Mouse (Mus musculus) heart, postnatal 0 days (tissue): ENCODE data around the gene Kif26b. TPM values are rescaled to one million over a fixed set of nuclear protein-coding genes. Genes with fewer than 3 reads are reported as not detected.

Experiments used
- ATAC-seq: fragments of 200-750 bp; cut with Nextera tagmentation; 2 replicates; pipeline ENCODE4 v1.8.0; 2017; ENCODE audit warnings: low read depth, moderate number of reproducible peaks, moderate library complexity; ENCODE audit not compliant: insufficient read depth
- DNase-seq: peaks from one replicate; pipeline ENCODE4 v3.0.0-alpha.2; 2016; ENCODE audit warnings: low spot score
- H3K27ac ChIP-seq: fragments of 300-500 bp; sonication (generic); 2 replicates; pipeline ENCODE4 v1.5.1; 2014; ENCODE audit warnings: low read depth, mild to moderate bottlenecking
- H3K27me3 ChIP-seq: fragments of 300-500 bp; sonication (generic); 2 replicates; pipeline ENCODE4 v1.6.1; 2014; ENCODE audit warnings: low read length, mixed read lengths; ENCODE audit not compliant: control insufficient read depth, insufficient read depth
- H3K36me3 ChIP-seq: fragments of 300-500 bp; sonication (generic); replicated peaks from 2 replicates; pipeline ENCODE4 v1.6.1; 2014; ENCODE audit warnings: low read length, mixed read lengths; ENCODE audit not compliant: control insufficient read depth, insufficient read depth
- H3K4me1 ChIP-seq: fragments of 300-500 bp; sonication (generic); 2 replicates; pipeline ENCODE4 v1.6.1; 2014; ENCODE audit warnings: antibody characterized with exemption; ENCODE audit not compliant: control insufficient read depth, insufficient read depth
- H3K4me2 ChIP-seq: fragments of 300-500 bp; sonication (generic); 2 replicates; pipeline ENCODE4 v1.6.1; 2014; ENCODE audit warnings: low read depth, mild to moderate bottlenecking, low read length, moderate library complexity
- H3K4me3 ChIP-seq: fragments of 300-500 bp; sonication (generic); 2 replicates; pipeline ENCODE4 v1.5.1; 2014; ENCODE audit warnings: low read depth, low read length
- H3K9ac ChIP-seq: fragments of 300-500 bp; sonication (generic); replicated peaks from 2 replicates; pipeline ENCODE4 v1.6.1; 2014; ENCODE audit warnings: low read depth, low read length, mixed read lengths
- H3K9me3 ChIP-seq: fragments of 300-500 bp; sonication (generic); replicated peaks from 2 replicates; pipeline ENCODE4 v1.6.1; 2016; ENCODE audit warnings: low read length; ENCODE audit not compliant: control insufficient read depth
- CTCF ChIP-seq: IDR thresholded peaks from 2 replicates; pipeline ENCODE4 v1.5.1; 2016; ENCODE audit warnings: antibody characterized with exemption, control low read depth, low read depth
- EP300 ChIP-seq: IDR thresholded peaks from 2 replicates; pipeline ENCODE4 v1.6.1; 2016; ENCODE audit warnings: antibody characterized with exemption, low read depth
- WGBS: fragments of 180-500 bp; shearing (Covaris S2); extraction: QIAGEN DNeasy Blood & Tissue Kit; methylation state at CpG from one replicate; pipeline ENCODE4 v1.1.7; 2014; 5-methylcytosine and 5-hydroxymethylcytosine counted together
- polyA plus RNA-seq: library from polyadenylated mRNA; unstranded; fragments of >200 nt; fragmentation: Nextera tagmentation; extraction: Ambion mirVana; gene quantifications from 2 replicates; pipeline ENCODE4 v1.2.1, GENCODE M21; 2015
- total RNA-seq: library from RNA; depleted of rRNA; stranded (reverse); fragments of >200 nt; gene quantifications from 2 replicates; pipeline ENCODE4 v1.2.3, GENCODE M21; 2014; ENCODE audit warnings: low replicate concordance

Kif26b gene
- total and polyA plus RNA-seq, 2 experiments from 2014 or later, result 1.8 to 19.8 TPM

DNA sequence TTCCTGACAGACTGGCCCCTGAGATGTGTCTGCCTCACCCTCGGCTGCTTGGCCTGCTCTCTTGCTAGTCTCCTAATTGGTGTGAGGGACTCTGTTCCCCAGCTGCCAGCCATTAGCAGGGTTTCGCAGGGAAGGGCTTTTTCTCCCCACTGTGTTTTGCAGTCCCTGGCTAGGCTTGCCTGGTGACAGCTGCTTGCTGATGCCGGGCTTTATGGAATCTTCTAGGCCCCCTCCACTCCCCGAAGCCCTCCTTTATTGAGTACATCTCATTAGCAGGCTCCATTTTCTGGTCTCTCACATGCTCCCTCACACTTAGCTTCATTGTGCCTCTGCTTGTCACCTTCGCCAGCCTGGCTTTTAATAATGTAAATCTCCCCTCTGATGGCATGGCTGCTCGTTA is 327.0 kb downstream of the Kif26b start:
- ATAC-seq, result no peak
- WGBS, result 72% methylated on average over 6 of the region's 6 CpGs
- Histone ChIP-seq H3K4me3 (no peak overlapping the region), H3K4me1 (no peaks in the 10 kb centered on the region), H3K4me2 (no peak overlapping the region), H3K27me3 (no peaks in the 10 kb centered on the region), H3K27ac (no peak overlapping the region), H3K36me3 (no peaks in the 10 kb centered on the region), H3K9ac (no peak overlapping the region), H3K9me3 (no peaks in the 10 kb centered on the region)
- DNase-seq, result no peak
- TF ChIP-seq CTCF, result no peak
- TF ChIP-seq EP300, result no peak

DNA sequence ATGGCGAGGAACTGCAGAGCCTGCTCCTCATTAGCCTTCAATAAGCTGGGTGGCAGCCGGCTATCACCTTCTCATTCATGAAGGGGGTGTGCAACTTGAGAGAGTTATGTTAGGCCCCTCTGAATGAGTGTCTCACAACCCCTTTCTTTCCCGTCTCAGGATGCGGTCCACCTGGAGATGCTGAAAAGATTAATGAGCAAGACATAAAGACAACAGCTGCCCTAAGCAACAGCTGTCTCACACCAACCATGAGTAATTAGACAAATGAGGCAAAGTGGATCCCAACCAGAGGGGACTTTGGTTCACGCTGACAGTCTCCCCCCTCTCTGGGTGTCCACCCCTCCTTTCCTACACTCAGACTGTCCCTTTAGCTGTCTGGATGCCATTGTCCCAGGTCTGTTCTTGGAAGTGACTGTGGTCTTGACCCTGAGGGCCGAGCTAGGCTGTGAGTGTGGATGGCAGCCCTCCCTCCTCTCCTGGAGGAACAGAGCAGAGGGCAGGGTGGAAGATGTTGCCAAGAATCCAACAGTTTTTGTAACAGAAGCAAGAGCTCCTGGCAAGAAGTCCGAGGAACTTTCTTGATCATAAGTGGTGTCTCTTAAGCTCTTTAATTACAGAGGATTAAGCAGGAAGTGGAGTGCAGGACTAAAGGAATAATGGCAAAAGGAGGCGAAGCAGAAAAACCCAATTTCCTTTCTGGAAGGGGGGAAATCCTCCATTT is 331.9 kb downstream of the Kif26b start:
- no peaks in the 10 kb centered on the region for H3K27me3 ChIP-seq
- H3K4me3 ChIP-seq, result no peak overlapping the region
- ATAC-seq, result no peak
- 80% methylated on average over 8 of the region's 8 CpGs for WGBS
- H3K27ac ChIP-seq, result no peak overlapping the region
- TF ChIP-seq CTCF (no peak), EP300 (no peak)
- no peaks in the 10 kb centered on the region for H3K36me3 ChIP-seq
- H3K9ac ChIP-seq, result no peak overlapping the region
- no peak for DNase-seq
- no peaks in the 10 kb centered on the region for H3K4me1 ChIP-seq
- no peaks in the 10 kb centered on the region for H3K9me3 ChIP-seq
- H3K4me2 ChIP-seq, result no peak overlapping the region

GRCm38 (mm10) chr1:178861392-178861762 is 332.5 kb downstream of the Kif26b start:
- TF ChIP-seq EP300, result no peak
- no peak for TF ChIP-seq CTCF
- Histone ChIP-seq H3K9ac (no peak overlapping the region), H3K4me2 (no peak overlapping the region), H3K27ac (no peak overlapping the region), H3K9me3 (no peaks in the 10 kb centered on the region), H3K4me1 (no peaks in the 10 kb centered on the region), H3K36me3 (0 out of 2 replicates have a peak, but pooled peaks cover under 1% of the 10 kb centered on the region), H3K27me3 (no peaks in the 10 kb centered on the region), H3K4me3 (no peak overlapping the region)
- 94% methylated on average over 8 of the region's 8 CpGs for whole genome bisulfite sequencing
- no peak for DNase-seq
- ATAC-seq, result no peak

DNA sequence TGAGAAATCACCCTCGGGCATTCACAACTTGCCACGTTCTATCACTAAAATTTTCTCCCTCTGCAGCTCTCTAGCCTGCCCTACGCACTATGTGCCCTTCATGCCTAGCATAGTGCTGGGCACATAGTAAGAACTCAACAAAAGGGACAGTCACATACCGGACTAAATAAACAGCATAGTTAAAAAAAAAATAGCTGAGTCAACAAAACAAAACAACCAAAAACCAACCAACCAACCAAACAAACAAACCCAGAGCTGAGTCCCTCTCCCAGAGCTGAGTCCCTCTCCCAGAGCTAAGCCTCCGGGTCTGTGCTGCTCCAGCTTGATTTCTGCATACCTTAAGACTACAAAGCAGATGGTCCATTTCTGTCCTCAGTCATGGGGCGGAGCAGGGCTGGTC is 334.8 kb downstream of the Kif26b start:
- no peak overlapping the region for H3K27ac ChIP-seq
- TF ChIP-seq CTCF, result no peak
- TF ChIP-seq EP300, result no peak
- H3K4me1 ChIP-seq, result no peaks in the 10 kb centered on the region
- no peak for ATAC-seq
- 84% methylated on average over 6 of the region's 6 CpGs for WGBS
- no peak overlapping the region for H3K4me3 ChIP-seq
- H3K36me3 ChIP-seq, result 0 out of 2 replicates have a peak, but pooled peaks cover 3% of the 10 kb centered on the region
- no peaks in the 10 kb centered on the region for H3K27me3 ChIP-seq
- H3K9me3 ChIP-seq, result no peaks in the 10 kb centered on the region
- H3K4me2 ChIP-seq, result no peak overlapping the region
- no peak for DNase-seq
- no peak overlapping the region for H3K9ac ChIP-seq

DNA sequence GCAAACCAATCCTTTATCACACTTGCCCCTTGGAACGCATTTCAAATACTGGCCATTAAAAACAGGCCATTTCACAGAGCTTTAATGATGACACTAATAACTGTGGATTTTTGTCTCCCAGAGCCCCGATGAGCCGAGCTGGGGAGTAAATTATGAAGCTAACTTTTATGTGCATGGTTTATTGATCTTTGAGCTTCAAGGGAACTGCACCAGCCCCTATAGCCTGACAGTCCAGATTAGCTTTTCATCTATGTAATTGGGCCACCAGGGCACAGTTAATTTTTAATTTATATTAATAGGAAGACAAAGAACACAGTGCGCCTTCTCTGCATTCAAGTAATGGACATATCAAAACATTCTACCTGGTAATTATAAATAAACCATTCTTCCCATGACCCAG is 335.4 kb downstream of the Kif26b start:
- Histone ChIP-seq H3K27me3 (no peaks in the 10 kb centered on the region), H3K9me3 (no peaks in the 10 kb centered on the region), H3K9ac (no peak overlapping the region), H3K4me2 (no peak overlapping the region), H3K4me1 (no peaks in the 10 kb centered on the region), H3K36me3 (0 out of 2 replicates have a peak, but pooled peaks cover 3% of the 10 kb centered on the region), H3K27ac (no peak overlapping the region), H3K4me3 (no peak overlapping the region)
- ATAC-seq (no peak), DNase-seq (no peak)
- 95% methylated on average over 4 of the region's 4 CpGs for WGBS
- no peak for TF ChIP-seq CTCF
- TF ChIP-seq EP300, result no peak

DNA sequence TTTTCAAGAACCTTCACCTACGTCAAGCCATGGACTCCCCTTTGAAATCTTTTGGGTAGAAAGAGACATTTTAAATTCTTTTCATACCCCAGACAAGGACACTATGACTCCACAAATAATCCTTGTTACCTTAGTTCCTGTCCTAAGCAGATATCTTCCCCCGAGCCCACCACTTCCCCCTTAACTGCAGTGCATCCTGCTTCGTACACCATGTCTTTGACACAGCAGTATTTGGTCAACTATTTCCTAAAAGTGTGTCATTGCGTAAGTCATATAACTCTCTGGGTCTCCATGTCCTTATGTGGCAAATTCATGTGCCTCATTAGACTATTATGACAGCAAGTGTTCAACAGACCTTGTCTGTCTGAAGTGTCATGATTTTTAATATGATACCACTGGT is 337.8 kb downstream of the Kif26b start:
- Histone ChIP-seq H3K27me3 (no peaks in the 10 kb centered on the region), H3K36me3 (peaks cover 9% of the 10 kb centered on the region; the same call in 1 of the 2 replicates)

More for the DNA sequence above, 337.8 kb downstream of the Kif26b start:
- Histone ChIP-seq H3K9ac (no peak overlapping the region), H3K4me1 (no peaks in the 10 kb centered on the region), H3K27ac (no peak overlapping the region), H3K4me2 (no peak overlapping the region), H3K9me3 (no peaks in the 10 kb centered on the region), H3K4me3 (no peak overlapping the region)
- 80% methylated on average over 4 of the region's 4 CpGs for WGBS
- ATAC-seq (no peak), DNase-seq (no peak)
- TF ChIP-seq EP300, result no peak
- TF ChIP-seq CTCF, result no peak
